Mouse (Mus musculus) cerebellum, adult 2 months (tissue): ENCODE measurements around the gene Camsap2.

ENCODE experiments used
- CTCF ChIP-seq: fragments of 200-500 bp; IDR thresholded peaks from 2 replicates; pipeline ENCODE4 v1.5.1; 2011; ENCODE audit warnings: low read depth, mild to moderate bottlenecking, control low read depth, low read length, moderate library complexity, borderline replicate concordance; ENCODE audit not compliant: insufficient read depth
- POLR2A ChIP-seq: fragments of 200-500 bp; IDR thresholded peaks from 2 replicates; pipeline ENCODE4 v1.6.1; 2011; ENCODE audit warnings: low read length, control low read depth, borderline replicate concordance; ENCODE audit not compliant: insufficient read depth

DNA sequence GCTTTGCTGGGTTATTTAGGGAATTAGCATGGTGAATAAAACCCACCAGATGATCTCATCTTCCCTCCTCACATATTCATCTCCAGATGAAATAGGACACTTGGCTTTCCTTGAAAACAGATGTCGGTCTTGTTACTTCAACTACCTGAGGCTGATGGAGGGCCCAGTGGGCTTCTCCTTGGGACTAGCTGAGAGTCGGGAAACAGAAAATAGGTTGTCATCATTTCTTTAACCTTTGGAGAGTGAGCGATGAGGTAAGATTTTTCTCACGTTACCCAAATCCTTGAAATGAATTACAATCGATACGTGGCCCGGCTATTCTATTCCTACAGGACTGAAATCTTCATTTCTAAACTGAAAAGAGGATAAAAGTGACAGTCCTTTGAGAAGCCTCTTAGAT is 33.4 kb upstream of the Camsap2 start:
- TF ChIP-seq CTCF (no peak), POLR2A (no peak)
